Mouse (Mus musculus): ENCODE measurements around the gene Pogk. TPM values are rescaled to one million over a fixed set of nuclear protein-coding genes. Genes with fewer than 3 reads are reported as not detected.
A peak's percentile ranks its signal among the peaks of the same experiment; 100 is the strongest.

The Pogk gene
- polyA plus RNA-seq, 1 experiment from 2014 or later, result 11.9 TPM

GRCm38 (mm10) chr1:166339110-166339509, 70.6 kb downstream of the Pogk start:
- no peaks in the 10 kb centered on the region for H3K4me1 ChIP-seq
- WGBS, result 80% methylated on average over 6 of the region's 6 CpGs

More at GRCm38 (mm10) chr1:166339110-166339509, 70.6 kb downstream of the Pogk start:
- Histone ChIP-seq H3K27me3 (ENCODE audit: insufficient read depth, poor library complexity, severe bottlenecking) (no peaks in the 10 kb centered on the region), H3K4me3 (no peak overlapping the region), H3K9me3 (no peaks in the 10 kb centered on the region), H3K27ac (no peak overlapping the region), H3K36me3 (no peaks in the 10 kb centered on the region)
- peak; percentile 58 for DNase-seq (ENCODE audit: low spot score)

Other genes with a start within 250 kb of the Pogk start
- gene Mael, start 171.1 kb downstream of the Pogk start, polyA plus RNA-seq (2016; fragmentation: Nextera tagmentation; extraction: Ambion mirVana), result 0.09 and 0.11 TPM in 2 replicates
- gene Ildr2, start 155.7 kb downstream of the Pogk start, polyA plus RNA-seq (2016; fragmentation: Nextera tagmentation; extraction: Ambion mirVana), result 1.4 and 1.5 TPM in 2 replicates
- 35.6 and 44.5 TPM in 2 replicates for gene Tada1, start 30.8 kb downstream of the Pogk start, polyA plus RNA-seq (2016; fragmentation: Nextera tagmentation; extraction: Ambion mirVana)
- not detected in 2 replicates for gene Gm4846, start 87.7 kb upstream of the Pogk start, polyA plus RNA-seq (2016; fragmentation: Nextera tagmentation; extraction: Ambion mirVana)
- not detected in 2 replicates for gene Gm4847, start 237.8 kb upstream of the Pogk start, polyA plus RNA-seq (2016; fragmentation: Nextera tagmentation; extraction: Ambion mirVana)

All from heart, embryonic 10.5 days (tissue).